Mouse (Mus musculus) intestine, postnatal 0 days (tissue): ENCODE results near the gene Zbtb9. TPM values are rescaled to one million over a fixed set of nuclear protein-coding genes. Genes with fewer than 3 reads are reported as not detected.

Experiments
- ATAC-seq: fragments of 200-750 bp; cut with Nextera tagmentation; 2 replicates; pipeline ENCODE4 v1.8.0; 2017; ENCODE audit warnings: mild to moderate bottlenecking, moderate TSS enrichment, moderate library complexity
- H3K27ac ChIP-seq: fragments of 300-500 bp; sonication (generic); 2 replicates; pipeline ENCODE4 v1.5.1; 2014; ENCODE audit warnings: mild to moderate bottlenecking, low read depth, low read length, moderate library complexity
- H3K27me3 ChIP-seq: fragments of 300-500 bp; sonication (generic); replicated peaks from 2 replicates; pipeline ENCODE4 v1.6.1; 2014; ENCODE audit warnings: low read length, mixed read lengths; ENCODE audit not compliant: control insufficient read depth, insufficient read depth
- H3K36me3 ChIP-seq: fragments of 300-500 bp; sonication (generic); 2 replicates; pipeline ENCODE4 v1.6.1; 2014; ENCODE audit warnings: mild to moderate bottlenecking, moderate library complexity; ENCODE audit not compliant: control insufficient read depth, insufficient read depth
- H3K4me1 ChIP-seq: fragments of 300-500 bp; sonication (generic); replicated peaks from 2 replicates; pipeline ENCODE4 v1.6.1; 2014; ENCODE audit warnings: antibody characterized with exemption, low read length, mixed read lengths; ENCODE audit not compliant: control insufficient read depth, insufficient read depth
- H3K4me2 ChIP-seq: fragments of 300-500 bp; sonication (generic); replicated peaks from 2 replicates; pipeline ENCODE4 v1.6.1; 2014; ENCODE audit warnings: low read depth, mild to moderate bottlenecking, moderate library complexity
- H3K4me3 ChIP-seq: fragments of 300-500 bp; sonication (generic); 2 replicates; pipeline ENCODE4 v1.5.1; 2014; ENCODE audit warnings: low read depth, low read length
- H3K9ac ChIP-seq: fragments of 300-500 bp; sonication (generic); 2 replicates; pipeline ENCODE4 v1.6.1; 2014; ENCODE audit warnings: mild to moderate bottlenecking, low read depth, low read length
- H3K9me3 ChIP-seq: fragments of 300-500 bp; sonication (generic); 2 replicates; pipeline ENCODE4 v1.6.1; 2016; ENCODE audit warnings: mixed run types; ENCODE audit not compliant: control insufficient read depth
- CTCF ChIP-seq: sonication (generic); IDR thresholded peaks from 2 replicates; pipeline ENCODE4 v1.5.1; 2016; ENCODE audit warnings: low read depth, mild to moderate bottlenecking, control low read depth, antibody characterized with exemption, moderate library complexity
- WGBS: fragments of 180-500 bp; shearing (Covaris S2); extraction: QIAGEN DNeasy Blood & Tissue Kit; methylation state at CpG from one replicate; pipeline ENCODE4 v1.1.7; 2014; 5-methylcytosine and 5-hydroxymethylcytosine counted together
- polyA plus RNA-seq: library from polyadenylated mRNA; unstranded; fragments of >200 nt; fragmentation: Nextera tagmentation; extraction: Ambion mirVana; gene quantifications from 2 replicates; pipeline ENCODE4 v1.2.1, GENCODE M21; 2015

Gene Zbtb9
- polyA plus RNA-seq, 1 experiment from 2014 or later = 6.5 TPM

GRCm38 (mm10) chr17:26938731-26939130, 34.2 kb upstream of the Zbtb9 start:
- Histone ChIP-seq H3K27me3 (no peaks in the 10 kb centered on the region), H3K27ac (peak overlapping the region; percentile 82), H3K9me3 (no peaks in the 10 kb centered on the region), H3K36me3 (peaks cover 28% of the 10 kb centered on the region; the same call in 1 of the 2 replicates), H3K9ac (peak overlapping the region; percentile 72), H3K4me2 (peak overlapping the region; percentile 93), H3K4me3 (peak overlapping the region; percentile 61), H3K4me1 (0 out of 2 replicates have a peak, but pooled peaks cover 4% of the 10 kb centered on the region)
- WGBS = under 1% methylated on average over 22 of the region's 22 CpGs
- no peak for TF ChIP-seq CTCF
- ATAC-seq = no peak

- peak within 1 kb of the TSS; percentile 61 for H3K4me3 ChIP-seq
- H3K4me1 ChIP-seq = no peaks in the 10 kb centered on the region
- no peaks in the 10 kb centered on the region for H3K27me3 ChIP-seq
- no peak for TF ChIP-seq CTCF
- peak within 1 kb of the TSS; percentile 92 for H3K27ac ChIP-seq
- H3K36me3 ChIP-seq = peaks cover 28% of the 10 kb centered on the region; the same call in 1 of the 2 replicates
- no peaks in the 10 kb centered on the region for H3K9me3 ChIP-seq
- peak within 1 kb of the TSS; percentile 72 for H3K9ac ChIP-seq
- ATAC-seq = peak; percentile 96
- WGBS = under 1% methylated on average over 70 of the region's 70 CpGs
- H3K4me2 ChIP-seq = peak within 1 kb of the TSS; percentile 93
Measured at GRCm38 (mm10) chr17:26939178-26939972, 33.6 kb upstream of the Zbtb9 start, which contains the start of gene Cuta. Gene Cuta, minus strand, starts transcription at chr17:26939569.

- 5% methylated on average over 3 of the region's 3 CpGs for WGBS
- no peaks in the 10 kb centered on the region for H3K27me3 ChIP-seq
- no peaks in the 10 kb centered on the region for H3K4me1 ChIP-seq
- TF ChIP-seq CTCF = 0 out of 2 replicates have a peak, but pooled peaks have one; percentile 10
- peak overlapping the region; percentile 92 for H3K27ac ChIP-seq
- H3K36me3 ChIP-seq = peaks cover 23% of the 10 kb centered on the region; the same call in 1 of the 2 replicates
- no peak; the same call in 1 of the 2 replicates for ATAC-seq
- peak overlapping the region; percentile 61 for H3K4me3 ChIP-seq
- peak overlapping the region; percentile 93 for H3K4me2 ChIP-seq
- H3K9ac ChIP-seq = peak overlapping the region; percentile 70
- no peaks in the 10 kb centered on the region for H3K9me3 ChIP-seq
Measured at GRCm38 (mm10) chr17:26939973-26940300, 33.0 kb upstream of the Zbtb9 start.

GRCm38 (mm10) chr17:26941031-26941789, 31.8 kb upstream of the Zbtb9 start, which contains the start of gene Syngap1:
Gene Syngap1, plus strand, starts transcription at chr17:26941253.
- no peaks in the 10 kb centered on the region for H3K27me3 ChIP-seq
- ATAC-seq = no peak
- TF ChIP-seq CTCF = no peak
- peak within 1 kb of the TSS; percentile 92 for H3K27ac ChIP-seq
- peak within 1 kb of the TSS; percentile 61 for H3K4me3 ChIP-seq
- H3K9me3 ChIP-seq = no peaks in the 10 kb centered on the region
- H3K4me1 ChIP-seq = no peaks in the 10 kb centered on the region
- peak within 1 kb of the TSS; percentile 93 for H3K4me2 ChIP-seq
- 7% methylated on average over 18 of the region's 24 CpGs for WGBS
- peaks cover 11% of the 10 kb centered on the region; the same call in 1 of the 2 replicates for H3K36me3 ChIP-seq
- H3K9ac ChIP-seq = no peak within 1 kb of the TSS

GRCm38 (mm10) chr17:26941841-26942570, 31.0 kb upstream of the Zbtb9 start:
- no peak overlapping the region for H3K27ac ChIP-seq
- H3K4me3 ChIP-seq = peak overlapping the region; percentile 36; the same call in 1 of the 2 replicates
- no peak for ATAC-seq
- no peaks in the 10 kb centered on the region for H3K27me3 ChIP-seq
- H3K9me3 ChIP-seq = no peaks in the 10 kb centered on the region
- no peak overlapping the region for H3K9ac ChIP-seq
- H3K36me3 ChIP-seq = 0 out of 2 replicates have a peak, but pooled peaks cover 3% of the 10 kb centered on the region
- whole genome bisulfite sequencing = 31% methylated on average over 4 of the region's 4 CpGs
- TF ChIP-seq CTCF = no peak
- no peaks in the 10 kb centered on the region for H3K4me1 ChIP-seq
- H3K4me2 ChIP-seq = peak overlapping the region; percentile 57
